Mouse (Mus musculus) bone marrow macrophage, adult 2 months (primary cell): ENCODE measurements around the gene Gtf2i. TPM values are rescaled to one million over a fixed set of nuclear protein-coding genes. Genes with fewer than 3 reads are reported as not detected.

Source experiments
- H3K27ac ChIP-seq: 2 replicates; pipeline ENCODE4 v1.5.1; 2012; ENCODE audit warnings: low read depth, low read length; ENCODE audit not compliant: insufficient read depth
- H3K4me1 ChIP-seq: 2 replicates; pipeline ENCODE4 v1.6.1; 2012; ENCODE audit warnings: low read length; ENCODE audit not compliant: control insufficient read depth, insufficient read depth
- H3K4me3 ChIP-seq: 2 replicates; pipeline ENCODE4 v1.5.1; 2012; ENCODE audit warnings: mild to moderate bottlenecking, low read length, moderate library complexity; ENCODE audit not compliant: insufficient read depth
- CTCF ChIP-seq: IDR thresholded peaks from 2 replicates; pipeline ENCODE4 v1.5.1; 2012; ENCODE audit warnings: low read depth, mild to moderate bottlenecking, low read length, moderate library complexity
- POLR2A ChIP-seq: IDR thresholded peaks from 2 replicates; pipeline ENCODE4 v1.6.1; 2012; ENCODE audit warnings: mild to moderate bottlenecking, low read depth, low read length, borderline replicate concordance
- polyA plus RNA-seq: library from polyadenylated mRNA; stranded (reverse); fragments of >200 nt; gene quantifications from 2 replicates; pipeline ENCODE4 v1.2.4, GENCODE M21; 2012; ENCODE audit not compliant: missing spikeins, insufficient read depth, insufficient read length

Gtf2i gene
- polyA plus RNA-seq, 1 experiment: 67.3 TPM

- TF ChIP-seq POLR2A (no peak), CTCF (no peak)
- Histone ChIP-seq H3K4me3 (no peak overlapping the region), H3K4me1 (peaks cover 13% of the 10 kb centered on the region), H3K27ac (no peak overlapping the region)
Observed at GRCm38 (mm10) chr5:134311894-134312411, 2.6 kb downstream of the Gtf2i start.

GRCm38 (mm10) chr5:134310201-134310600, 4.4 kb downstream of the Gtf2i start:
- no peak overlapping the region for H3K4me3 ChIP-seq
- peaks cover 7% of the 10 kb centered on the region for H3K4me1 ChIP-seq
- TF ChIP-seq POLR2A (no peak), CTCF (no peak)
- H3K27ac ChIP-seq: no peak overlapping the region

GRCm38 (mm10) chr5:134309345-134309744, 5.2 kb downstream of the Gtf2i start:
- no peak for TF ChIP-seq CTCF
- no peak for TF ChIP-seq POLR2A
- Histone ChIP-seq H3K4me3 (no peak overlapping the region), H3K4me1 (peaks cover 7% of the 10 kb centered on the region), H3K27ac (no peak overlapping the region)

- Histone ChIP-seq H3K4me1 (0 out of 2 replicates have a peak, but pooled peaks cover 2% of the 10 kb centered on the region), H3K27ac (no peak overlapping the region), H3K4me3 (no peak overlapping the region)
- TF ChIP-seq CTCF (no peak), POLR2A (no peak)
Observed at GRCm38 (mm10) chr5:134304639-134305038, 9.9 kb downstream of the Gtf2i start.

- TF ChIP-seq CTCF (no peak), POLR2A (no peak)
- no peaks in the 10 kb centered on the region for H3K4me1 ChIP-seq
- H3K27ac ChIP-seq: no peak overlapping the region
- H3K4me3 ChIP-seq: no peak overlapping the region
Observed at GRCm38 (mm10) chr5:134295277-134296050, 19.1 kb downstream of the Gtf2i start.

GRCm38 (mm10) chr5:134294606-134295005, 20.0 kb downstream of the Gtf2i start:
- Histone ChIP-seq H3K4me1 (no peaks in the 10 kb centered on the region), H3K4me3 (no peak overlapping the region), H3K27ac (no peak overlapping the region)
- TF ChIP-seq CTCF (no peak), POLR2A (no peak)

- Histone ChIP-seq H3K4me1 (no peaks in the 10 kb centered on the region), H3K4me3 (no peak overlapping the region)
Observed at GRCm38 (mm10) chr5:134291096-134291495, 23.5 kb downstream of the Gtf2i start.

GRCm38 (mm10) chr5:134289935-134290560, 24.5 kb downstream of the Gtf2i start:
- no peak overlapping the region for H3K27ac ChIP-seq
- H3K4me1 ChIP-seq: no peaks in the 10 kb centered on the region
- H3K4me3 ChIP-seq: no peak overlapping the region
- TF ChIP-seq CTCF: no peak
- TF ChIP-seq POLR2A: no peak

More at GRCm38 (mm10) chr5:134291096-134291495, 23.5 kb downstream of the Gtf2i start:
- TF ChIP-seq CTCF (no peak), POLR2A (no peak)
- no peak overlapping the region for H3K27ac ChIP-seq

GRCm38 (mm10) chr5:134288071-134288470, 26.5 kb downstream of the Gtf2i start:
- Histone ChIP-seq H3K27ac (no peak overlapping the region), H3K4me1 (no peaks in the 10 kb centered on the region), H3K4me3 (no peak overlapping the region)
- TF ChIP-seq CTCF: no peak
- TF ChIP-seq POLR2A: no peak

- H3K4me3 ChIP-seq: no peak overlapping the region
- H3K4me1 ChIP-seq: no peaks in the 10 kb centered on the region
- no peak overlapping the region for H3K27ac ChIP-seq
- TF ChIP-seq CTCF (no peak), POLR2A (no peak)
Observed at GRCm38 (mm10) chr5:134284921-134285320, 29.6 kb downstream of the Gtf2i start.
